Mouse (Mus musculus) CH12.LX (cell line): Measurements from ENCODE around the gene Evpl. TPM values are rescaled to one million over a fixed set of nuclear protein-coding genes. Genes with fewer than 3 reads are reported as not detected.

ENCODE experiments used
- DNase-seq: peaks from one replicate; pipeline ENCODE4 v3.0.0-alpha.2; 2013; ENCODE audit errors: extremely low read depth
- H3K27ac ChIP-seq: 2 replicates; pipeline ENCODE4 v1.5.1; 2012; ENCODE audit warnings: low read depth, mild to moderate bottlenecking, control low read depth, moderate library complexity; ENCODE audit not compliant: insufficient read depth
- H3K27me3 ChIP-seq: replicated peaks from 2 replicates; pipeline ENCODE3; 2012; ENCODE audit warnings: inconsistent platforms
- H3K36me3 ChIP-seq, 2 experiments: replicated peaks in 1 of 2; 2 replicates each; pipeline versions ENCODE3 to v1.6.1; 2012; ENCODE audit warnings: inconsistent platforms in 1 of 2, low read length in 1 of 2, mild to moderate bottlenecking in 1 of 2, mixed read lengths in 1 of 2, moderate library complexity in 1 of 2; ENCODE audit not compliant: control insufficient read depth in 1 of 2, insufficient read depth in 1 of 2
- H3K4me1 ChIP-seq, 2 experiments: 2 replicates each; pipeline ENCODE4 v1.6.1; 2012; ENCODE audit warnings: inconsistent platforms in 1 of 2, moderate library complexity in 1 of 2; ENCODE audit not compliant: insufficient read depth in 2 of 2, control insufficient read depth in 1 of 2
- H3K4me2 ChIP-seq: 2 replicates; pipeline ENCODE4 v1.6.1; 2012; ENCODE audit warnings: low read depth, mild to moderate bottlenecking, control low read depth; ENCODE audit not compliant: poor library complexity, insufficient read depth, severe bottlenecking
- H3K4me3 ChIP-seq, 3 experiments: fragments of 150-350 bp in 1 of 3; sonication (generic) in 1 of 3; replicated peaks in 1 of 3; 2 replicates each; pipeline versions ENCODE3 to v1.5.1; 2011 to 2012; ENCODE audit warnings: low read depth in 2 of 3, low read length in 2 of 3, mild to moderate bottlenecking in 2 of 3, moderate library complexity in 2 of 3, control low read depth in 1 of 3, improper control_type of control experiment in 1 of 3, inconsistent platforms in 1 of 3, mixed read lengths in 1 of 3; ENCODE audit not compliant: poor library complexity in 1 of 3
- H3K79me2 ChIP-seq: replicated peaks from 2 replicates; pipeline ENCODE4 v1.6.1; 2012; ENCODE audit warnings: mild to moderate bottlenecking, moderate library complexity; ENCODE audit not compliant: control insufficient read depth, poor library complexity, insufficient read depth, severe bottlenecking; ENCODE audit errors: extremely low read depth
- H3K9ac ChIP-seq: 2 replicates; pipeline ENCODE4 v1.6.1; 2012; ENCODE audit warnings: low read depth, mild to moderate bottlenecking, control low read depth, moderate library complexity; ENCODE audit not compliant: insufficient read depth
- H3K9me3 ChIP-seq: replicated peaks from 2 replicates; pipeline ENCODE3; 2012; ENCODE audit warnings: low read length, inconsistent platforms, mixed read lengths
- BHLHE40 ChIP-seq: IDR thresholded peaks from 2 replicates; pipeline ENCODE4 v1.6.1; 2011; ENCODE audit warnings: mild to moderate bottlenecking, low read depth, low read length, improper control_type of control experiment
- CHD1 ChIP-seq: IDR thresholded peaks from 2 replicates; pipeline ENCODE4 v1.6.1; 2012; ENCODE audit warnings: low read depth, low read length, improper control_type of control experiment, inconsistent platforms
- CTCF ChIP-seq, 2 experiments: IDR thresholded peaks in 1 of 2; conservative IDR thresholded peaks in 1 of 2; 2 replicates each; pipeline ENCODE4 v1.5.1; 2011 to 2012; ENCODE audit warnings: low read depth in 2 of 2, low read length in 2 of 2, improper control_type of control experiment in 1 of 2, inconsistent platforms in 1 of 2, mild to moderate bottlenecking in 1 of 2, moderate library complexity in 1 of 2
- E2F4 ChIP-seq: IDR thresholded peaks from 2 replicates; pipeline ENCODE4 v1.6.1; 2011; ENCODE audit warnings: low read depth, low read length, improper control_type of control experiment; ENCODE audit not compliant: insufficient replicate concordance
- ELF1 ChIP-seq: IDR thresholded peaks from 2 replicates; pipeline ENCODE4 v1.6.1; 2014; ENCODE audit warnings: low read depth, mild to moderate bottlenecking, inconsistent platforms, low read length, improper control_type of control experiment
- EP300 ChIP-seq: IDR thresholded peaks from 2 replicates; pipeline ENCODE4 v1.6.1; 2011; ENCODE audit warnings: low read length, improper control_type of control experiment
- ETS1 ChIP-seq: conservative IDR thresholded peaks from 2 replicates; pipeline ENCODE4 v1.6.1; 2012; ENCODE audit warnings: low read depth, mild to moderate bottlenecking, inconsistent platforms, low read length, improper control_type of control experiment, moderate library complexity
- GABPA ChIP-seq: IDR thresholded peaks from 2 replicates; pipeline ENCODE4 v1.6.1; 2012; ENCODE audit warnings: low read depth, low read length, improper control_type of control experiment, inconsistent platforms; ENCODE audit not compliant: insufficient replicate concordance
- IRF4 ChIP-seq: IDR thresholded peaks from 2 replicates; pipeline ENCODE4 v1.6.1; 2014; ENCODE audit warnings: low read depth, mild to moderate bottlenecking, inconsistent platforms, low read length, improper control_type of control experiment
- JUN ChIP-seq: IDR thresholded peaks from 2 replicates; pipeline ENCODE4 v1.6.1; 2011; ENCODE audit warnings: low read depth, mild to moderate bottlenecking, low read length, improper control_type of control experiment, moderate library complexity; ENCODE audit not compliant: insufficient read depth
- JUND ChIP-seq: conservative IDR thresholded peaks from 2 replicates; pipeline ENCODE4 v1.6.1; 2011; ENCODE audit warnings: low read depth, low read length, improper control_type of control experiment
- MAFK ChIP-seq: IDR thresholded peaks from 2 replicates; pipeline ENCODE4 v1.6.1; 2011; ENCODE audit warnings: low read length, improper control_type of control experiment; ENCODE audit not compliant: insufficient replicate concordance
- MAZ ChIP-seq: IDR thresholded peaks from 2 replicates; pipeline ENCODE4 v1.6.1; 2012; ENCODE audit warnings: low read depth, mild to moderate bottlenecking, inconsistent platforms, low read length, improper control_type of control experiment, moderate library complexity
- MXI1 ChIP-seq: IDR thresholded peaks from 2 replicates; pipeline ENCODE4 v1.6.1; 2011; ENCODE audit warnings: mild to moderate bottlenecking, low read depth, low read length, improper control_type of control experiment
- PAX5 ChIP-seq: IDR thresholded peaks from 2 replicates; pipeline ENCODE4 v1.6.1; 2012; ENCODE audit warnings: low read length, inconsistent platforms, mixed read lengths
- POLR2A ChIP-seq: IDR thresholded peaks from 2 replicates; pipeline ENCODE4 v1.6.1; 2011; ENCODE audit warnings: low read depth, mild to moderate bottlenecking, improper control_type of control experiment, low read length
- RAD21 ChIP-seq: IDR thresholded peaks from 2 replicates; pipeline ENCODE4 v1.6.1; 2011; ENCODE audit warnings: low read depth, mild to moderate bottlenecking, low read length, improper control_type of control experiment, moderate library complexity
- RCOR1 ChIP-seq: conservative IDR thresholded peaks from 2 replicates; pipeline ENCODE4 v1.6.1; 2012; ENCODE audit warnings: low read depth, mild to moderate bottlenecking, inconsistent platforms, low read length, improper control_type of control experiment
- SIN3A ChIP-seq: IDR thresholded peaks from 2 replicates; pipeline ENCODE4 v1.6.1; 2012; ENCODE audit warnings: low read length, improper control_type of control experiment, inconsistent platforms
- SMC3 ChIP-seq: IDR thresholded peaks from 2 replicates; pipeline ENCODE4 v1.6.1; 2011; ENCODE audit warnings: low read depth, low read length, improper control_type of control experiment
- UBTF ChIP-seq: IDR thresholded peaks from 2 replicates; pipeline ENCODE4 v1.6.1; 2012; ENCODE audit warnings: low read depth, mild to moderate bottlenecking, inconsistent platforms, low read length, improper control_type of control experiment, moderate library complexity
- USF1 ChIP-seq: IDR thresholded peaks from 2 replicates; pipeline ENCODE4 v1.6.1; 2014; ENCODE audit warnings: low read depth, mild to moderate bottlenecking, inconsistent platforms, low read length, improper control_type of control experiment
- ZC3H11A ChIP-seq: IDR thresholded peaks from 2 replicates; pipeline ENCODE4 v1.6.1; 2012; ENCODE audit warnings: low read depth, mild to moderate bottlenecking, inconsistent platforms, low read length, improper control_type of control experiment
- ZKSCAN1 ChIP-seq: IDR thresholded peaks from 2 replicates; pipeline ENCODE4 v1.6.1; 2012; ENCODE audit warnings: low read depth, inconsistent platforms, low read length, improper control_type of control experiment, borderline replicate concordance
- ZMIZ1 ChIP-seq: IDR thresholded peaks from 2 replicates; pipeline ENCODE4 v1.6.1; 2012; ENCODE audit warnings: low read depth, mild to moderate bottlenecking, inconsistent platforms, low read length, improper control_type of control experiment
- dilution Hi-C: fragments of 300-500 bp; cut with MboI; formaldehyde crosslinking; loops from 2 replicates; pipeline ENCODE4 v1.14.3; 2020; ENCODE audit warnings: low sequenced_read_pairs; ENCODE audit not compliant: extremely low pct_unique_long_range_greater_than_20kb, extremely low pct_ligation_motif_present
- in situ Hi-C: fragments of 300-500 bp; cut with MboI; formaldehyde crosslinking; loops from 3 replicates; pipeline ENCODE4 v1.14.3; 2019; ENCODE audit warnings: low sequenced_read_pairs, low pct_ligation_motif_present, low pct_unique_long_range_greater_than_20kb, mixed read lengths
- polyA plus RNA-seq: library from polyadenylated mRNA; unstranded; fragments of >175 nt; gene quantifications from 2 replicates; pipeline ENCODE4 v1.2.1, GENCODE M21; 2012; ENCODE audit warnings: low read depth; ENCODE audit not compliant: insufficient read length
- total RNA-seq, 2 experiments: library from RNA; depleted of rRNA; stranded (reverse); fragments of 300-350 nt in 1 of 2; fragments of >200 nt in 1 of 2; gene quantifications; 2 replicates each; pipeline ENCODE4 v1.2.3; 2012 to 2014

The Evpl gene
- total and polyA plus RNA-seq, 3 experiments = 0.21 to 0.23 TPM; not detected in 1

GRCm38 (mm10) chr11:116267637-116268036, 29.8 kb upstream of the Evpl start:
- Histone ChIP-seq H3K4me2 (no peak overlapping the region), H3K36me3 (peaks cover 79 to 96% of the 10 kb centered on the region in 2 experiments), H3K27ac (no peak overlapping the region), H3K27me3 (no peaks in the 10 kb centered on the region), H3K4me3 (no peak overlapping the region), H3K79me2 (peaks cover 38% of the 10 kb centered on the region), H3K9me3 (no peaks in the 10 kb centered on the region), H3K9ac (no peak overlapping the region), H3K4me1 (peaks cover 6 to 50% of the 10 kb centered on the region in 2 experiments; a peak in 3 of 4 replicates)
- DNase-seq = peak; percentile 27
- TF ChIP-seq USF1 (no peak), SMC3 (peak; percentile 18; the same call in 1 of the 2 replicates), MAFK (no peak), IRF4 (no peak), BHLHE40 (no peak), RCOR1 (no peak), E2F4 (no peak), SIN3A (no peak), CTCF (conservative IDR thresholded peaks at IDR 0.05 in 1 of 2, IDR thresholded peaks at IDR 0.05 in 1 of 2; ENCODE audit: low read depth in 2 of 2, low read length in 2 of 2) (peak in 1 of 2 experiments; percentile 57; a peak in 3 of 4 replicates), GABPA (no peak), ETS1 (no peak)
- in situ Hi-C loops = no loop called here
- dilution Hi-C loops = no loop called here

GRCm38 (mm10) chr11:116265850-116266249, 28.0 kb upstream of the Evpl start:
- dilution Hi-C loops = no loop called here
- peaks cover 89 to 97% of the 10 kb centered on the region in 2 experiments for H3K36me3 ChIP-seq

More at GRCm38 (mm10) chr11:116265850-116266249, 28.0 kb upstream of the Evpl start:
- no peak for TF ChIP-seq MXI1
- TF ChIP-seq ZMIZ1 = no peak
- no peak for TF ChIP-seq RAD21
- no peak for TF ChIP-seq E2F4
- no peak for TF ChIP-seq GABPA
- TF ChIP-seq POLR2A = no peak
- TF ChIP-seq UBTF = no peak
- TF ChIP-seq ZKSCAN1 = no peak
- no peak for TF ChIP-seq JUN
- TF ChIP-seq ELF1 = no peak
- TF ChIP-seq EP300 = no peak
- no peak for TF ChIP-seq IRF4
- TF ChIP-seq PAX5 = no peak
- TF ChIP-seq CHD1 = no peak
- TF ChIP-seq JUND = no peak
- TF ChIP-seq ZC3H11A = no peak
- no peak for TF ChIP-seq MAZ
- H3K27ac ChIP-seq = no peak overlapping the region
- H3K9ac ChIP-seq = no peak overlapping the region
- no peak overlapping the region for H3K4me2 ChIP-seq
- no peak overlapping the region for H3K4me3 ChIP-seq
- no peaks in the 10 kb centered on the region for H3K27me3 ChIP-seq
- H3K9me3 ChIP-seq = no peaks in the 10 kb centered on the region
- no peak for DNase-seq
- peaks cover 20% of the 10 kb centered on the region for H3K79me2 ChIP-seq
- in situ Hi-C loops = no loop called here
- peaks cover 2 to 32% of the 10 kb centered on the region in 2 experiments; a peak in 3 of 4 replicates for H3K4me1 ChIP-seq
